Mouse (Mus musculus) gastrocnemius, postnatal 4 days (tissue): ENCODE data around the gene Pxmp4. TPM values are rescaled to one million over a fixed set of nuclear protein-coding genes. Genes with fewer than 3 reads are reported as not detected.

Experiments
- DNase-seq, 2 experiments: peaks; one replicate each; pipeline ENCODE4 v3.0.0; 2021 to 2022; ENCODE audit warnings: low spot score in 2 of 2, mixed read lengths in 2 of 2
- total RNA-seq, 2 experiments: library from RNA; stranded (reverse); gene quantifications; 2 replicates each; pipeline ENCODE4 v1.2.3; 2021

Gene Pxmp4
- total RNA-seq, 2 experiments from 2014 or later: 15.7 to 20.9 TPM

- peak; percentile 82 to 91 for DNase-seq
Observed at GRCm38 (mm10) chr2:154613118-154614115, 9.9 kb upstream of the Pxmp4 start, which contains the start of the genes Zfp341 and 4930519P11Rik. TSS of gene Zfp341 (plus strand) at chr2:154613297. TSS of gene 4930519P11Rik (minus strand) at chr2:154613437.

DNA sequence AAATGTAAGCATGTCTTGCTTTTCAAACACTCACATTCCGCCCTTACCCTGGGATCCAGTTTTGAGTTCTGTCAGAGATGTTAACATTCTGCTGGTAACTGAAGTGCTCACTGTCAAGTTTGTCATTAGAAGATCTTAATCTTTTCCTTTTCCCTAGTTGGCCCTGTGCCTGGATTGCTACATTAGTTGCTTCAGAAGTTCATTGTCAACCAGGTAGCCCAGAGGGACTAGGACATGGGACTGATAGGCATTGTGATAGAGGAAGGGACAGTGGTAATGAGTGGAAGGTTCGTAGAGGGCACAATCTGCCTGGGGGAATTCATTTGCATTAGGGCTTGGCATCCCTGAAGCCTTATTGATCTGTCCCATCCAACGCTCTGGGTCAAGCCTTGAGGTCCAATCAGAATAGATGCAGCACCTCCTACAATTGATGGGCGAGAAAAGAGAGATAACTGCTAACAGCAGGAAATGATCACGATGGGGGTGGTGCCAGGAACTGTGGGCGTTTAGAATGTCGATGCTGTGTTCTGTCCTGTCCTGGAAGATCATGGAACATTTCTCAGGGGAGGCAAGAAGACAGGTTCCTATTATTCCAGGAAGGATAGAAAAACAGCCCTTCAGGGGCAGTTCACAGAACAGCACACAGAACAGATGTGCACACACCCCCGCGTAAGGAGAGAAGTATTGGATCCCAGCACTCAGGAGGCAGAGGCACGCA, 5.7 kb upstream of the Pxmp4 start:
- no peak for DNase-seq

- DNase-seq: no peak
Observed at GRCm38 (mm10) chr2:154606965-154607364, 3.5 kb upstream of the Pxmp4 start.

- no peak for DNase-seq
Observed at GRCm38 (mm10) chr2:154604156-154604555, 648 bp upstream of the Pxmp4 start.

GRCm38 (mm10) chr2:154603007-154603637, 386 bp downstream of the Pxmp4 start:
- no peak for DNase-seq

GRCm38 (mm10) chr2:154601324-154601723, 2.2 kb downstream of the Pxmp4 start:
- DNase-seq: no peak

GRCm38 (mm10) chr2:154600586-154600985, 2.9 kb downstream of the Pxmp4 start:
- DNase-seq: no peak

GRCm38 (mm10) chr2:154597399-154597798, 6.1 kb downstream of the Pxmp4 start:
- DNase-seq: no peak

- peak in 1 of 2 experiments; percentile 42 for DNase-seq
Observed at GRCm38 (mm10) chr2:154595775-154596174, 7.7 kb downstream of the Pxmp4 start.

GRCm38 (mm10) chr2:154593025-154593424, 10.5 kb downstream of the Pxmp4 start:
- no peak for DNase-seq

- DNase-seq: no peak
Observed at GRCm38 (mm10) chr2:154591239-154591638, 12.3 kb downstream of the Pxmp4 start.

DNA sequence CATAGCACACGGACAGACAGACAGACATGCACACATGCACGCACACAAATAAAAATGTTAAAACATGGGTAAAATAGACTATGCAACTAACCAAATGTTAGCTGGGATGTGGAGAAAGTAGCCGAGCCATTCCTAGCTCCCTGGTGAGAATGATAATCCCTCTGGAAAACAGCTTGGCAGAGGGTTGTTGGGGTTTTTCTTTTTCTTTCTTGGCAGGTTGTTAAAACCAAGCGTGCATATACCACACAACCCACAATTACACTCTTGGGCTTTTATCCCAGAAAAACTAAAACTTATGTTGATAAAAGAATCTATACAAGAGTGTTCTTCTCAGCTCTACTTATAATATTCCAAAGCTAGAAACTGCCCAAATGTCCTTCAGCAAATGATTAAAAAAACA, 14.5 kb downstream of the Pxmp4 start:
- DNase-seq: no peak

- DNase-seq: peak in 1 of 2 experiments; percentile 47
Observed at GRCm38 (mm10) chr2:154586405-154586804, 17.1 kb downstream of the Pxmp4 start.

DNA sequence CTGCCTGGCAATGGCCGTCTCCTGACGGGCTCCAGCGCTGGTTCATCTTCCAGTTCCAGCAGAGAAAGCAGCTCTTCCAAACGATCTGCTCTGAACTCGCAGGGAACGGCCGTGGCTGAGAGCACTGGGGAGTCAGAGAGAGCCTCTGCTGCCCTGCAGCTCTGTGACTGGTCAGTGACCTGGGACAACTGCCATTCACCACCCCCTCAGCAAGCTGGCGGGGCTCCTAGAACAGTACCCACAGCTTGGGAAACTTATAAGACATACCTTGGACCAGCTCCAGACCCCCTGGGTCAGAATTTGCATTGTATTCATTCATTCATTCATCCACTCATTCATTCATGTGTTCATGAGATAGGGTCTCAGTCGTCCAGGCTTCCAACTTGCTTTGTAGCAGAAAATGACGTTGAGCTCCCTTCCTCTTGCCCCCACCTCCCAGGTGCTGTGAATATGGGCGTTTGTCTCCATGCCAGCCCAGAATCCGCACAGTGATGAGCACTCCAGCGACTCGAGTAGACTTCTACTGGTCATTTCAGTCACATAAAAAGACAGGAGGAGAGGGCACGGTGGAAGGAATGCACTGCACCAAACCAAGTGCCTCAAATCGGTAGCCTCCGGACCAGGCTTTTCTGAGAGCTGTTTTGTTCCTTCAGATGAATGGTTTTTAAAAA, 18.4 kb downstream of the Pxmp4 start:
- DNase-seq: no peak

DNA sequence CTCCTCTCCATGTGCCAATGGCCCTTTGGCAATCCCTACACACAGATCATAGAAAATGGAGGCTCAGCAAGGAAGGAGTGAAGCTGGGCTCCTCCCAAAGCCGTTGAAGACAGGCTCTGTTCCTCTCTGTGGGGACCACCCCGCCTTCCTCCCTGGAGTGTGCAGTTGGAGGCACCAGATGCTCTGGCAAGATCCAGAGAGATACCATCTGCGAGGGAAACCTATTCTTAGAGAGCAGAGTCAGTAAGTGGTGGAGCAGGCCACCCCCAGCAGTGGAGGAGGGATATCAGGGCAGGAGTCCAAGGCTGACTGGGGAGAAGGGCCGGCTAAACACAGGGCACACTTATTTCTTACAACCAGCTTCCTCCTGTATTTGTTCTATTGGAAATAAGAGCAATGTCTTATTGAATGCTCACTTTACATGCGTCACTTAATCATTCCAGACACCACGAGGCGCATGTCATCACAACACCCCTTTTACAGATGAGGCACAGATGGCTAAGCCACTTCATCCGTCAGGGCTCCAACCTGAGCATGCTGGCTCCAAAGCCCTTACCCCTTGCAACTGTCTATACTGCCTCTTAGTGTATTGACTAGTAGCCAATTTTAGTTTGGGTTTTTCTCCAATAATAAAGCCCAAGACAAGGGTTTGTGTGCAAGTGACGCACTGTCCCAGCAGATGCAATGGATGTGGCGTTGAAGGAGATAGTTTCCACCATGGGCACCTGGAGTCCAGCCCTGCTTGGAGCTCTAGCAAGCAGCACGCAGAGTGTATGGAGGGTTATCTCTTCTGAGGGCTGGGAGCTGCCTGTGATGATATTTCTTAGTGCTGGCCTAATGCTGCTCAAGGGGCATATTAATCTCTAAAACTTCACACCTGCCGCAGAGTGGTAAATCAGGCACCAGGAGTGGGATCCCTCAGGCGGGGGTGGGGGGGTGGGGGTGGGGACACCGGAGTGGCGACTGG, 19.3 kb downstream of the Pxmp4 start:
- no peak for DNase-seq

DNA sequence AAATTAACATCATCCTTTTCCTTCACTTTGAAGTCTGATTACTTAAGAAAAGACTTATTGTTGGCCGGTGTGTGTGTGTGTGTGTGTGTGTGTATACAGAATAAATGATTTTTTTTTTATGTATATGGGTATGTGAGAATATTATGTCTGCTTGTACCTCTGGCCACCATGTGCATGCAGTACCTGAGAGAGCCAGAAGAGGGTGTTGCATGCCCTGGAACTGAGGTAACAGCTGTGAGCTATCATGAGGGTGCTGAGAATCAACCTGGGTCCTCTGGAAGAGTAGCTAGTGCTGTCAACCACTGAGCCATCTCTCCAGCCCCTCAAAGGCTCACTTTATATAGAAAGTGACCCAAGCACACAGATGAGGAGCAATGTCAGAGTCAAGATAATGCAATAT, 22.1 kb downstream of the Pxmp4 start:
- no peak for DNase-seq

DNA sequence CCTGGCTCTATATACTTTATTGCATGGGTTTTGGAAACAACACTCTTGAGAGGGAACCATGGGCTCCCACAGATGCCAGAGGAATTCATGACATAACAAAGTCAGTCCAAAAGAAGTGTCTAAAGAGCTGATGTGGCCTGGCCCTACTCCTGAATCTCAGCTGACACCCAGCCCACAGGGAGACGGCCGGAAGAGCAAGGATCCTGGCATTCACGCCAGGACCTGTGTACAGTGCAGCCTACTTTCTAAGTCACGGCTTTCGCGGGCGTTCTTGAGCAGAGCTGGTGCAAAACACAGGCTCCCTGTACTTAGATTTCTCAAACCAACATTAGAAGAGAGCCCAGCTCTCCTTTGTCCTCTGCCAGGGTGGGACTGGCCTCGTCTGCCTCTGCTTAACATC, 22.9 kb downstream of the Pxmp4 start:
- DNase-seq: peak in 1 of 2 experiments; percentile 51

- DNase-seq: no peak
Observed at GRCm38 (mm10) chr2:154577744-154578067, 25.8 kb downstream of the Pxmp4 start.

DNA sequence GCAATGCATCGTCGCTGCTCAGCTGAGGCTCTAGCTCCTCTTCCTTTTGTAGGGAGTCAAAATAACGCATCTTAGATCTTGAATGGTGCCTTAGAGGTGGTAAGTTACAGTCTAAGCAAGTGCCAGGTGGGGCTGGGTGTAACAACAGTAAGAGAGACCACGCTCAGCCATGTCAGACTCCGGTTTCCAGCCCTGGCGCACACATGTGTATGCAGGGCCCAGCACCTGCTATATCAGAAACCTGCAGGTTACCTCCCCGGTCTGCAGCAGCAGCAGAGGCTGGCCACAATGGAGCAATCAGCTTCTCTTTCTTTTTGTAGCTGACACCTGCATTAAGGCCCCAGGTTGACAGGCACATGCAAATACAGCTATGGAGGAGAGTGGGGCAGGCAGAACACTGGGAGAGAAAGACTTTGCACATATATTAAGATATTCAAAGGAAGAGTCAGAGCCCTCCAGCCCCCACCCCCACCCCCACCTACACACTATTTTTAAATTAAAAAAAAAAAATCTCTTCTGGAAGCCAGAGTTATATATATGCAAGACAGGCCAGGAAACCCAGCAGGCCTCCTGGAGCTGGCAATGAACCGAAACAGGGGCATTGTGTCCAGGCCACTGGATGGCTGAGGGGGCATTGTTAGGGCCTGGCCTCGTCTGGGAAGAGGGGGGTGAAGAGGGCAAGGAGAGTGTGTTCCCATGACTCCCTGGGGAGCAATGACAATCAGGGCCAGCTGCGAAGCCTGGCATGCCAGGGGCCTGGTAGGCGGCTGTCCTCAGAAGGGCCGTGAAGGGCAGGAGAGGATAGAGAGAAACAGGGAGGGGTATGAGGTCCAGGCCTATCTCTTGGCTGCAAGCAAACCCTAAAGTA, 26.4 kb downstream of the Pxmp4 start:
- no peak for DNase-seq
